Mouse (Mus musculus) stomach, embryonic 14.5 days (tissue): ENCODE results near the gene Ankrd12. TPM values are rescaled to one million over a fixed set of nuclear protein-coding genes. Genes with fewer than 3 reads are reported as not detected.
A peak's percentile ranks its signal among the peaks of the same experiment; 100 is the strongest.

ENCODE experiments used
- ATAC-seq: fragments of 200-750 bp; cut with Nextera tagmentation; 2 replicates; pipeline ENCODE4 v1.8.0; 2017; ENCODE audit warnings: low read depth, moderate TSS enrichment; ENCODE audit not compliant: insufficient number of reproducible peaks, insufficient read depth, low FRiP score
- H3K27ac ChIP-seq: fragments of 300-500 bp; sonication (generic); 2 replicates; pipeline ENCODE4 v1.5.1; 2014; ENCODE audit warnings: mild to moderate bottlenecking, low read length, moderate library complexity, mixed read lengths
- H3K27me3 ChIP-seq: fragments of 300-500 bp; sonication (generic); 2 replicates; pipeline ENCODE4 v1.6.1; 2014; ENCODE audit warnings: low read length, control low read depth, mixed read lengths; ENCODE audit not compliant: control insufficient read depth, insufficient read depth
- H3K36me3 ChIP-seq: fragments of 300-500 bp; sonication (generic); 2 replicates; pipeline ENCODE4 v1.6.1; 2014; ENCODE audit warnings: mild to moderate bottlenecking, control low read depth, low read length, moderate library complexity, mixed read lengths; ENCODE audit not compliant: control insufficient read depth, insufficient read depth
- H3K4me1 ChIP-seq: fragments of 300-500 bp; sonication (generic); 2 replicates; pipeline ENCODE4 v1.6.1; 2014; ENCODE audit warnings: low read length, control low read depth, mixed read lengths; ENCODE audit not compliant: control insufficient read depth, insufficient read depth
- H3K4me2 ChIP-seq: fragments of 300-500 bp; sonication (generic); replicated peaks from 2 replicates; pipeline ENCODE4 v1.6.1; 2014; ENCODE audit warnings: low read depth, low read length, control low read depth
- H3K4me3 ChIP-seq: fragments of 300-500 bp; sonication (generic); 2 replicates; pipeline ENCODE4 v1.5.1; 2014; ENCODE audit warnings: low read depth, low read length, control low read depth
- H3K9ac ChIP-seq: fragments of 300-500 bp; sonication (generic); replicated peaks from 2 replicates; pipeline ENCODE4 v1.6.1; 2014; ENCODE audit warnings: low read depth, mild to moderate bottlenecking, control low read depth, low read length, moderate library complexity, mixed read lengths
- H3K9me3 ChIP-seq: fragments of 300-500 bp; sonication (generic); 2 replicates; pipeline ENCODE4 v1.6.1; 2016; ENCODE audit warnings: low read depth, low read length, control low read depth; ENCODE audit not compliant: control insufficient read depth
- WGBS: fragments of 180-500 bp; shearing (Covaris S2); extraction: QIAGEN DNeasy Blood & Tissue Kit; methylation state at CpG from one replicate; pipeline ENCODE4 v1.1.7; 2014; 5-methylcytosine and 5-hydroxymethylcytosine counted together
- polyA plus RNA-seq: library from polyadenylated mRNA; unstranded; fragments of >200 nt; fragmentation: Nextera tagmentation; extraction: Ambion mirVana; gene quantifications from 2 replicates; pipeline ENCODE4 v1.2.1, GENCODE M21; 2014

Gene Ankrd12
- polyA plus RNA-seq = 32.8 and 33.5 TPM in 2 replicates

- peaks cover 23% of the 10 kb centered on the region for H3K36me3 ChIP-seq
- peak within 1 kb of the TSS; percentile 71 for H3K9ac ChIP-seq
- ATAC-seq = peak; percentile 99
- no peaks in the 10 kb centered on the region for H3K27me3 ChIP-seq
- H3K4me2 ChIP-seq = peak within 1 kb of the TSS; percentile 71
- no peaks in the 10 kb centered on the region for H3K9me3 ChIP-seq
- H3K4me3 ChIP-seq = peak within 1 kb of the TSS; percentile 79
- 0 out of 2 replicates have a peak, but pooled peaks cover 5% of the 10 kb centered on the region for H3K4me1 ChIP-seq
- peak within 1 kb of the TSS; percentile 81 for H3K27ac ChIP-seq
- WGBS = under 1% methylated on average over 53 of the region's 53 CpGs
These were observed at the start of gene Ankrd12 for GRCm38 (mm10) chr17:66076934-66077333. TSS of gene Ankrd12 (minus strand) at chr17:66077089.

GRCm38 (mm10) chr17:66125211-66125610, 48.3 kb upstream of the Ankrd12 start:
- 73% methylated on average over 5 of the region's 5 CpGs for WGBS
- Histone ChIP-seq H3K4me2 (no peak overlapping the region), H3K9ac (no peak overlapping the region), H3K27me3 (no peaks in the 10 kb centered on the region), H3K27ac (no peak overlapping the region), H3K9me3 (no peaks in the 10 kb centered on the region), H3K4me3 (no peak overlapping the region), H3K4me1 (peaks cover 9% of the 10 kb centered on the region; the same call in 1 of the 2 replicates), H3K36me3 (peaks cover 18% of the 10 kb centered on the region)
- no peak for ATAC-seq

- H3K27me3 ChIP-seq = no peaks in the 10 kb centered on the region
- H3K36me3 ChIP-seq = peaks cover 22% of the 10 kb centered on the region
- H3K4me1 ChIP-seq = peaks cover 9% of the 10 kb centered on the region; the same call in 1 of the 2 replicates
- H3K9me3 ChIP-seq = no peaks in the 10 kb centered on the region
- peak overlapping the region; percentile 76 for H3K4me2 ChIP-seq
- peak overlapping the region; percentile 51 for H3K4me3 ChIP-seq
- H3K9ac ChIP-seq = peak overlapping the region; percentile 49
- no peak for ATAC-seq
- H3K27ac ChIP-seq = peak overlapping the region; percentile 87
- under 1% methylated on average over 20 of the region's 20 CpGs for WGBS
These were observed 47.1 kb upstream of the Ankrd12 start for GRCm38 (mm10) chr17:66123816-66124610.

GRCm38 (mm10) chr17:66123066-66123815, 46.4 kb upstream of the Ankrd12 start, which contains the start of gene Ddx11:
TSS of gene Ddx11 (plus strand) at chr17:66123520.
- 5% methylated on average over 45 of the region's 45 CpGs for WGBS

GRCm38 (mm10) chr17:66120701-66121100, 43.8 kb upstream of the Ankrd12 start:
- H3K9me3 ChIP-seq = no peaks in the 10 kb centered on the region
- no peaks in the 10 kb centered on the region for H3K27me3 ChIP-seq
- H3K4me3 ChIP-seq = no peak overlapping the region
- no peak for ATAC-seq
- no peak overlapping the region for H3K4me2 ChIP-seq
- H3K27ac ChIP-seq = no peak overlapping the region
- H3K36me3 ChIP-seq = peaks cover 39% of the 10 kb centered on the region
- 76% methylated on average over 1 of the region's 1 CpGs for WGBS
- no peak overlapping the region for H3K9ac ChIP-seq
- H3K4me1 ChIP-seq = peaks cover 9% of the 10 kb centered on the region; the same call in 1 of the 2 replicates

More at GRCm38 (mm10) chr17:66123066-66123815, 46.4 kb upstream of the Ankrd12 start, which contains the start of gene Ddx11:
- H3K4me1 ChIP-seq = peaks cover 9% of the 10 kb centered on the region; the same call in 1 of the 2 replicates
- H3K9me3 ChIP-seq = no peaks in the 10 kb centered on the region
- H3K9ac ChIP-seq = peak within 1 kb of the TSS; percentile 49
- H3K27me3 ChIP-seq = no peaks in the 10 kb centered on the region
- peak within 1 kb of the TSS; percentile 51 for H3K4me3 ChIP-seq
- peak; percentile 80 for ATAC-seq
- peak within 1 kb of the TSS; percentile 87 for H3K27ac ChIP-seq
- H3K4me2 ChIP-seq = peak within 1 kb of the TSS; percentile 76
- H3K36me3 ChIP-seq = peaks cover 29% of the 10 kb centered on the region

- no peak for ATAC-seq
- Histone ChIP-seq H3K27ac (no peak overlapping the region), H3K9ac (no peak overlapping the region), H3K27me3 (no peaks in the 10 kb centered on the region), H3K36me3 (peaks cover 54% of the 10 kb centered on the region), H3K4me1 (no peaks in the 10 kb centered on the region), H3K4me3 (no peak overlapping the region), H3K9me3 (no peaks in the 10 kb centered on the region), H3K4me2 (no peak overlapping the region)
- 90% methylated on average over 8 of the region's 8 CpGs for WGBS
These were observed 42.1 kb upstream of the Ankrd12 start for GRCm38 (mm10) chr17:66118991-66119390.

GRCm38 (mm10) chr17:66112166-66112565, 35.3 kb upstream of the Ankrd12 start:
- Histone ChIP-seq H3K9me3 (no peaks in the 10 kb centered on the region), H3K36me3 (peaks cover 33% of the 10 kb centered on the region), H3K27ac (no peak overlapping the region), H3K9ac (peak overlapping the region; percentile 25; the same call in 1 of the 2 replicates), H3K4me1 (peaks cover 12% of the 10 kb centered on the region), H3K27me3 (no peaks in the 10 kb centered on the region), H3K4me2 (peak overlapping the region; percentile 67), H3K4me3 (peak overlapping the region; percentile 65)
- no peak for ATAC-seq
- WGBS = 33% methylated on average over 4 of the region's 4 CpGs

GRCm38 (mm10) chr17:66111402-66111959, 34.6 kb upstream of the Ankrd12 start, which contains the start of gene Washc1:
TSS of gene Washc1 (plus strand) at chr17:66111545.
- Histone ChIP-seq H3K36me3 (peaks cover 26% of the 10 kb centered on the region), H3K4me3 (peak within 1 kb of the TSS; percentile 65), H3K27ac (peak within 1 kb of the TSS; percentile 70; the same call in 1 of the 2 replicates), H3K9ac (peak within 1 kb of the TSS; percentile 67), H3K27me3 (no peaks in the 10 kb centered on the region), H3K4me2 (peak within 1 kb of the TSS; percentile 67), H3K9me3 (no peaks in the 10 kb centered on the region), H3K4me1 (peaks cover 12% of the 10 kb centered on the region)
- under 1% methylated on average over 41 of the region's 41 CpGs for WGBS
- ATAC-seq = peak; percentile 99
